Mouse (Mus musculus) stomach, embryonic 16.5 days (tissue): Measurements from ENCODE around the gene Tmem69. TPM values are rescaled to one million over a fixed set of nuclear protein-coding genes. Genes with fewer than 3 reads are reported as not detected.

ENCODE experiments used
- ATAC-seq: fragments of 200-750 bp; cut with Nextera tagmentation; 2 replicates; pipeline ENCODE4 v1.8.0; 2017; ENCODE audit warnings: moderate number of reproducible peaks, moderate TSS enrichment; ENCODE audit not compliant: insufficient read depth, low FRiP score
- H3K27ac ChIP-seq: fragments of 300-500 bp; sonication (generic); 2 replicates; pipeline ENCODE4 v1.5.1; 2014; ENCODE audit warnings: low read length
- H3K27me3 ChIP-seq: fragments of 300-500 bp; sonication (generic); 2 replicates; pipeline ENCODE4 v1.6.1; 2014; ENCODE audit warnings: low read length, control low read depth, mixed read lengths; ENCODE audit not compliant: control insufficient read depth, insufficient read depth
- H3K36me3 ChIP-seq: fragments of 300-500 bp; sonication (generic); 2 replicates; pipeline ENCODE4 v1.6.1; 2014; ENCODE audit warnings: low read length; ENCODE audit not compliant: control insufficient read depth, insufficient read depth
- H3K4me1 ChIP-seq: fragments of 300-500 bp; sonication (generic); 2 replicates; pipeline ENCODE4 v1.6.1; 2014; ENCODE audit warnings: low read length, control low read depth, mixed read lengths; ENCODE audit not compliant: control insufficient read depth, insufficient read depth
- H3K4me2 ChIP-seq: fragments of 300-500 bp; sonication (generic); 2 replicates; pipeline ENCODE4 v1.6.1; 2014; ENCODE audit warnings: low read depth, low read length, mixed read lengths
- H3K4me3 ChIP-seq: fragments of 300-500 bp; sonication (generic); replicated peaks from 2 replicates; pipeline ENCODE4 v1.5.1; 2014; ENCODE audit warnings: mild to moderate bottlenecking, low read length
- H3K9ac ChIP-seq: fragments of 300-500 bp; sonication (generic); 2 replicates; pipeline ENCODE4 v1.6.1; 2014; ENCODE audit warnings: low read length
- H3K9me3 ChIP-seq: fragments of 300-500 bp; sonication (generic); replicated peaks from 2 replicates; pipeline ENCODE4 v1.6.1; 2016; ENCODE audit warnings: low read length, control low read depth; ENCODE audit not compliant: control insufficient read depth
- WGBS: fragments of 180-500 bp; shearing (Covaris S2); extraction: QIAGEN DNeasy Blood & Tissue Kit; methylation state at CpG from one replicate; pipeline ENCODE4 v1.1.7; 2014; 5-methylcytosine and 5-hydroxymethylcytosine counted together
- polyA plus RNA-seq: library from polyadenylated mRNA; unstranded; fragments of >200 nt; fragmentation: Nextera tagmentation; extraction: Ambion mirVana; gene quantifications from 2 replicates; pipeline ENCODE4 v1.2.1, GENCODE M21; 2015

Gene Tmem69
- polyA plus RNA-seq: 23.6 and 24.8 TPM in 2 replicates

GRCm38 (mm10) chr4:116555413-116556300 lies at the start of gene Tmem69:
Gene Tmem69, minus strand, starts transcription at chr4:116555936.
- ATAC-seq: no peak
- 3% methylated on average over 23 of the region's 23 CpGs for WGBS
- 0 out of 2 replicates have a peak, but pooled peaks cover 4% of the 10 kb centered on the region for H3K4me1 ChIP-seq

DNA sequence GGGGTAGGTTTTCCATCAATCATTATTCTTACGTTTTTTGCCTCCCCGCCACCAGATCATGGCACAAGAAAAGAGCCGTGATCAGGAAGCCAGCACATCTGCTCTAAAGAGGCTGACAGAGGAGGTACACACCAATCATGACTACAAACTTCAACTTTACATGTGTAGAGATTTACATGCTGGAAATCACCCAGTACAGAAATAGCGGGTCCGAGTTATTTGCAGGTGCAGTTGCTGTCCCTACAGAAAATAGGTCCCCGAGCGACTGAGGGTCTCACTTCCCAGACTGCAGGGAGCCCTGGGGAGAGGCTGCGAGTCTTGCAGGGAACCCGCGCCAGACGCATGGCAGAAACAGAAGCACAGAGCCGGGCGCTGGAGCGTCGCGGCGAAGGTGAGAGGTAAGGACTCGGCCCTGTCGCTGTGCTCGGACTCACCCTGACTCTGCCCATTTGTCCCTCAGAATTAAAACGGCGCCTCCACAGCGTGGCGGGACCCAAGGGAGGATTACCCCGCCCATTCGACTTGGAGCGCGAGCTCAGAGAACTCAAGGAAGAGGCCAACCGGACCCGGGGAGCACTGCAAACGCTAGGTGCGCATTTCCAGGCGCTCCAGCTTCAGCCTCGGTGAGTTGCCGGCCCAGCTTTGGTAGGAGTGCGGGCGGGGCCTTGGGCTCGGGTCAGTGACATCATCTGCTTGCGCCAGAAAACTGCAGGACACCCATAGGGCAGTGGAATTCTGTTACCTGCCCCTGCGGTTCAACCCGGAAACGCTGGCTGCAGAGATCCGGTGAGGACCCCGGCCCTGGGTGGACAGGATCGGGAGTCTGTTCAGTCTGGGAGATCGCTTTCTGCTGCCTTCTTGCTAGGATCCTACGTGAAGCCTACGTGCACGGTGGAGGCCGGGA lies 41.5 kb upstream of the Tmem69 start:
- Histone ChIP-seq H3K27ac (peak overlapping the region; percentile 89), H3K36me3 (peaks cover 16% of the 10 kb centered on the region), H3K9me3 (no peaks in the 10 kb centered on the region; the same call in 1 of the 2 replicates), H3K4me1 (peaks cover 17% of the 10 kb centered on the region), H3K4me2 (peak overlapping the region; percentile 72), H3K9ac (peak overlapping the region; percentile 87), H3K4me3 (peak overlapping the region; percentile 55), H3K27me3 (no peaks in the 10 kb centered on the region)
- ATAC-seq: peak; percentile 98
- under 1% methylated on average over 50 of the region's 50 CpGs for WGBS

More at GRCm38 (mm10) chr4:116555413-116556300, at the start of gene Tmem69:
- Histone ChIP-seq H3K27me3 (no peaks in the 10 kb centered on the region), H3K4me2 (peak within 1 kb of the TSS; percentile 90), H3K27ac (peak within 1 kb of the TSS; percentile 99), H3K4me3 (peak within 1 kb of the TSS; percentile 72), H3K9me3 (no peaks in the 10 kb centered on the region), H3K36me3 (no peaks in the 10 kb centered on the region), H3K9ac (peak within 1 kb of the TSS; percentile 87)

DNA sequence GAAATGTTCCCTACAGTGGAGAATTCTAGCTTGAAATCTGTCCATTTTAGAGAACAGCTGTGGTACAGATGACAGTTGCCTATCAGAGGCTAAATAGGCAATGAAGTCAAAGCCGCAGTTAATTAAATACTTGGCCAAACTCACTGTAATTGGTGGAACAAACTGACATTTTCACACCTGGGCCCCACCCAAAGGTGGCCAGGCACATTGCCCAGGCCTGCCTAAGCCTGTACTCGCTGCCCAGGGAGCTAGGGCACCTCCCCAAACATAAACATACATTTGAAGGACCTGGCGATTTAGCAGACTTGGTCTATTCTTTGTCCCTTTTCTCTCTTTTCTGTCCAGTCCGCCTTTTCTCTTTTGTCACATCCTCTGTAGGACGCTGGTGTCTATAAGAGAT lies 40.6 kb upstream of the Tmem69 start, which contains the start of gene Ccdc17:
Ccdc17 (plus strand) TSS at position 276 of the 400 bp plus-strand sequence.
- Histone ChIP-seq H3K4me2 (peak within 1 kb of the TSS; percentile 72), H3K36me3 (peaks cover 15% of the 10 kb centered on the region), H3K9ac (peak within 1 kb of the TSS; percentile 87), H3K4me3 (peak within 1 kb of the TSS; percentile 55), H3K9me3 (no peaks in the 10 kb centered on the region; the same call in 1 of the 2 replicates), H3K27me3 (no peaks in the 10 kb centered on the region), H3K4me1 (peaks cover 17% of the 10 kb centered on the region), H3K27ac (peak within 1 kb of the TSS; percentile 89)
- WGBS: 22% methylated on average over 5 of the region's 5 CpGs
- ATAC-seq: no peak

- Histone ChIP-seq H3K9me3 (no peaks in the 10 kb centered on the region; the same call in 1 of the 2 replicates), H3K4me2 (no peak overlapping the region), H3K4me1 (peaks cover 17% of the 10 kb centered on the region), H3K27me3 (no peaks in the 10 kb centered on the region), H3K36me3 (peaks cover 11% of the 10 kb centered on the region), H3K4me3 (no peak overlapping the region), H3K9ac (no peak overlapping the region), H3K27ac (no peak overlapping the region)
- no peak for ATAC-seq
- WGBS: 74% methylated on average over 8 of the region's 8 CpGs
Measured at GRCm38 (mm10) chr4:116595793-116596192, 40.1 kb upstream of the Tmem69 start.

- Histone ChIP-seq H3K9ac (peak overlapping the region; percentile 87), H3K4me2 (peak overlapping the region; percentile 67), H3K9me3 (no peaks in the 10 kb centered on the region), H3K4me1 (0 out of 2 replicates have a peak, but pooled peaks cover 4% of the 10 kb centered on the region), H3K27ac (peak overlapping the region; percentile 47), H3K27me3 (no peaks in the 10 kb centered on the region), H3K36me3 (no peaks in the 10 kb centered on the region), H3K4me3 (peak overlapping the region; percentile 72)
- no peak for ATAC-seq
- WGBS: 2% methylated on average over 15 of the region's 15 CpGs
Measured at GRCm38 (mm10) chr4:116558151-116558882, 2.6 kb upstream of the Tmem69 start.

- H3K4me1 ChIP-seq: 0 out of 2 replicates have a peak, but pooled peaks cover 4% of the 10 kb centered on the region
- peak within 1 kb of the TSS; percentile 99 for H3K27ac ChIP-seq
- H3K4me2 ChIP-seq: peak within 1 kb of the TSS; percentile 90
- no peaks in the 10 kb centered on the region for H3K9me3 ChIP-seq
- H3K9ac ChIP-seq: peak within 1 kb of the TSS; percentile 87
- ATAC-seq: peak; percentile 97
- H3K4me3 ChIP-seq: peak within 1 kb of the TSS; percentile 72
- H3K27me3 ChIP-seq: no peaks in the 10 kb centered on the region
- no peaks in the 10 kb centered on the region for H3K36me3 ChIP-seq
- under 1% methylated on average over 75 of the region's 78 CpGs for WGBS
Measured at GRCm38 (mm10) chr4:116557306-116558121, 1.8 kb upstream of the Tmem69 start, which contains the start of gene Gpbp1l1. Gene Gpbp1l1, plus strand, starts transcription at chr4:116557658.

- WGBS: under 1% methylated on average over 28 of the region's 28 CpGs
- peak overlapping the region; percentile 72 for H3K4me3 ChIP-seq
- peak overlapping the region; percentile 99 for H3K27ac ChIP-seq
- ATAC-seq: peak; percentile 95
- peak overlapping the region; percentile 90 for H3K4me2 ChIP-seq
- no peaks in the 10 kb centered on the region for H3K27me3 ChIP-seq
- H3K36me3 ChIP-seq: no peaks in the 10 kb centered on the region
- peak overlapping the region; percentile 87 for H3K9ac ChIP-seq
- 0 out of 2 replicates have a peak, but pooled peaks cover 4% of the 10 kb centered on the region for H3K4me1 ChIP-seq
- no peaks in the 10 kb centered on the region for H3K9me3 ChIP-seq
Measured at GRCm38 (mm10) chr4:116556561-116557305, 997 bp upstream of the Tmem69 start.
